Mouse (Mus musculus) stomach, embryonic 14.5 days (tissue): ENCODE data around the gene Prrc2b. TPM values are rescaled to one million over a fixed set of nuclear protein-coding genes. Genes with fewer than 3 reads are reported as not detected.
A peak's percentile ranks its signal among the peaks of the same experiment; 100 is the strongest.

ENCODE experiments used
- ATAC-seq: fragments of 200-750 bp; cut with Nextera tagmentation; 2 replicates; pipeline ENCODE4 v1.8.0; 2017; ENCODE audit warnings: low read depth, moderate TSS enrichment; ENCODE audit not compliant: insufficient number of reproducible peaks, insufficient read depth, low FRiP score
- H3K27ac ChIP-seq: fragments of 300-500 bp; sonication (generic); 2 replicates; pipeline ENCODE4 v1.5.1; 2014; ENCODE audit warnings: mild to moderate bottlenecking, low read length, moderate library complexity, mixed read lengths
- H3K27me3 ChIP-seq: fragments of 300-500 bp; sonication (generic); 2 replicates; pipeline ENCODE4 v1.6.1; 2014; ENCODE audit warnings: low read length, control low read depth, mixed read lengths; ENCODE audit not compliant: control insufficient read depth, insufficient read depth
- H3K36me3 ChIP-seq: fragments of 300-500 bp; sonication (generic); 2 replicates; pipeline ENCODE4 v1.6.1; 2014; ENCODE audit warnings: mild to moderate bottlenecking, control low read depth, low read length, moderate library complexity, mixed read lengths; ENCODE audit not compliant: control insufficient read depth, insufficient read depth
- H3K4me1 ChIP-seq: fragments of 300-500 bp; sonication (generic); 2 replicates; pipeline ENCODE4 v1.6.1; 2014; ENCODE audit warnings: low read length, control low read depth, mixed read lengths; ENCODE audit not compliant: control insufficient read depth, insufficient read depth
- H3K4me2 ChIP-seq: fragments of 300-500 bp; sonication (generic); replicated peaks from 2 replicates; pipeline ENCODE4 v1.6.1; 2014; ENCODE audit warnings: low read depth, low read length, control low read depth
- H3K4me3 ChIP-seq: fragments of 300-500 bp; sonication (generic); 2 replicates; pipeline ENCODE4 v1.5.1; 2014; ENCODE audit warnings: low read depth, low read length, control low read depth
- H3K9ac ChIP-seq: fragments of 300-500 bp; sonication (generic); replicated peaks from 2 replicates; pipeline ENCODE4 v1.6.1; 2014; ENCODE audit warnings: low read depth, mild to moderate bottlenecking, control low read depth, low read length, moderate library complexity, mixed read lengths
- H3K9me3 ChIP-seq: fragments of 300-500 bp; sonication (generic); 2 replicates; pipeline ENCODE4 v1.6.1; 2016; ENCODE audit warnings: low read depth, low read length, control low read depth; ENCODE audit not compliant: control insufficient read depth
- WGBS: fragments of 180-500 bp; shearing (Covaris S2); extraction: QIAGEN DNeasy Blood & Tissue Kit; methylation state at CpG from one replicate; pipeline ENCODE4 v1.1.7; 2014; 5-methylcytosine and 5-hydroxymethylcytosine counted together
- polyA plus RNA-seq: library from polyadenylated mRNA; unstranded; fragments of >200 nt; fragmentation: Nextera tagmentation; extraction: Ambion mirVana; gene quantifications from 2 replicates; pipeline ENCODE4 v1.2.1, GENCODE M21; 2014

Prrc2b gene
- polyA plus RNA-seq, 1 experiment from 2014 or later, result 59.8 TPM

DNA sequence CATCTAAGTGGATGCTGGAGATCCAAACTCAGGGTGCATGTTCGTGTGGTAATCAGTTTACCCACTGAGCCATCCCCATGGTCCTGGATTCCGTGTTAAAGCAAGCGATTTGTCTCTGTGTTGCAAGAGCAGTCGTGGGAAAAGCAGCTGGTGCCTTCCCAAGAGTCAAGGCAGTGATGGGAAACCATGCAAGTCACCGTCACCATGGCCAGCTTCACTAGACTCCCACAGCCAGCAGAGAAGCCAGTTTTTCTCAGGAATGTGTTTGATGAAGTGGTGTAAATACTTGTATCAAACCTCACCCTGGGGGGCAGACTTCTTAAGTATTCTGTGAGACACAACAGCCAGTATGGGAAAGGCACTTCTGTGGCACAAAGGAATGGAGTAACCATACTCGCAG lies 8.5 kb upstream of the Prrc2b start:
- H3K4me1 ChIP-seq, result peaks cover 2% of the 10 kb centered on the region; the same call in 1 of the 2 replicates
- no peaks in the 10 kb centered on the region for H3K27me3 ChIP-seq
- no peak overlapping the region for H3K4me3 ChIP-seq
- no peak overlapping the region for H3K9ac ChIP-seq
- no peak overlapping the region for H3K27ac ChIP-seq
- no peaks in the 10 kb centered on the region for H3K9me3 ChIP-seq
- 57% methylated on average over 6 of the region's 6 CpGs for WGBS
- ATAC-seq, result no peak
- no peaks in the 10 kb centered on the region for H3K36me3 ChIP-seq
- H3K4me2 ChIP-seq, result no peak overlapping the region

GRCm38 (mm10) chr2:32144633-32145032 lies 6.2 kb upstream of the Prrc2b start:
- Histone ChIP-seq H3K4me2 (no peak overlapping the region), H3K4me3 (no peak overlapping the region), H3K27me3 (no peaks in the 10 kb centered on the region), H3K9me3 (no peaks in the 10 kb centered on the region), H3K36me3 (no peaks in the 10 kb centered on the region), H3K9ac (no peak overlapping the region), H3K4me1 (no peaks in the 10 kb centered on the region), H3K27ac (no peak overlapping the region)
- WGBS, result 79% methylated on average over 5 of the region's 5 CpGs
- no peak for ATAC-seq

DNA sequence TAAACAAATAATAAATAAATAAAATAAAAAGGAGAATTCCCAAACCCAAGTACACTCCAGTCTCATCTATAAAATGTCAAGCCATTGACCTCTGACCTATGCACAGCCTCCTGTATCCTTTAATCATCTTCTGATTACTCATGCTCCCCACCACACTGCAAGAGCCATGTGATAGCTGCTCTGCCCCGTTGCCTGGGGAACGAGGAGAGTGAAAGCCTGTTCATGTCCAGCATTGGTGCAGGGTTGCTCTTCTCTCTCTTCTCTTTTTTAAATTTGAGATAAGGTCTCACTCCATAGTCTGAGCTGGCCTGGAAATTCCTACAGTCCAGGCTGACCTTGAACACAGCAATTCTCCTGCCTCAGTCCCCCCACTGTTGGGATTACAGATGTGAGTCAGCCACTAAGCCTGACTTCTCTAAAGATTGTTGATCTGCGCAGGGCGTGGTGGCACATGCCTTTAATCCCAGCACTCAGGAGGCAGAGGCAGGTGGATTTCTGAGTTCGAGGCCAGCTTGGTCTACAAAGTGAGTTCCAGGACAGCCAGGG lies 4.2 kb upstream of the Prrc2b start:
- 72% methylated on average over 5 of the region's 5 CpGs for WGBS
- Histone ChIP-seq H3K9me3 (no peaks in the 10 kb centered on the region), H3K27me3 (no peaks in the 10 kb centered on the region), H3K4me2 (no peak overlapping the region), H3K9ac (no peak overlapping the region), H3K4me1 (no peaks in the 10 kb centered on the region), H3K27ac (no peak overlapping the region), H3K36me3 (no peaks in the 10 kb centered on the region), H3K4me3 (no peak overlapping the region)
- ATAC-seq, result no peak

- H3K9ac ChIP-seq, result peak overlapping the region; percentile 100; the same call in 1 of the 2 replicates
- peak overlapping the region; percentile 78 for H3K27ac ChIP-seq
- H3K9me3 ChIP-seq, result no peaks in the 10 kb centered on the region
- H3K27me3 ChIP-seq, result no peaks in the 10 kb centered on the region
- ATAC-seq, result no peak
- H3K4me2 ChIP-seq, result peak overlapping the region; percentile 93
- 31% methylated on average over 1 of the region's 1 CpGs for WGBS
- no peaks in the 10 kb centered on the region for H3K36me3 ChIP-seq
- H3K4me1 ChIP-seq, result peaks cover 27% of the 10 kb centered on the region
- H3K4me3 ChIP-seq, result peak overlapping the region; percentile 75; the same call in 1 of the 2 replicates
These were observed 747 bp upstream of the Prrc2b start for GRCm38 (mm10) chr2:32150135-32150534.

GRCm38 (mm10) chr2:32150562-32150923 lies 339 bp upstream of the Prrc2b start:
- Histone ChIP-seq H3K36me3 (no peaks in the 10 kb centered on the region), H3K9me3 (no peaks in the 10 kb centered on the region), H3K4me3 (peak overlapping the region; percentile 75), H3K4me2 (peak overlapping the region; percentile 93), H3K4me1 (peaks cover 31% of the 10 kb centered on the region), H3K27me3 (no peaks in the 10 kb centered on the region), H3K27ac (peak overlapping the region; percentile 78), H3K9ac (peak overlapping the region; percentile 100; the same call in 1 of the 2 replicates)
- 7% methylated on average over 7 of the region's 7 CpGs for WGBS
- ATAC-seq, result no peak; the same call in 1 of the 2 replicates

DNA sequence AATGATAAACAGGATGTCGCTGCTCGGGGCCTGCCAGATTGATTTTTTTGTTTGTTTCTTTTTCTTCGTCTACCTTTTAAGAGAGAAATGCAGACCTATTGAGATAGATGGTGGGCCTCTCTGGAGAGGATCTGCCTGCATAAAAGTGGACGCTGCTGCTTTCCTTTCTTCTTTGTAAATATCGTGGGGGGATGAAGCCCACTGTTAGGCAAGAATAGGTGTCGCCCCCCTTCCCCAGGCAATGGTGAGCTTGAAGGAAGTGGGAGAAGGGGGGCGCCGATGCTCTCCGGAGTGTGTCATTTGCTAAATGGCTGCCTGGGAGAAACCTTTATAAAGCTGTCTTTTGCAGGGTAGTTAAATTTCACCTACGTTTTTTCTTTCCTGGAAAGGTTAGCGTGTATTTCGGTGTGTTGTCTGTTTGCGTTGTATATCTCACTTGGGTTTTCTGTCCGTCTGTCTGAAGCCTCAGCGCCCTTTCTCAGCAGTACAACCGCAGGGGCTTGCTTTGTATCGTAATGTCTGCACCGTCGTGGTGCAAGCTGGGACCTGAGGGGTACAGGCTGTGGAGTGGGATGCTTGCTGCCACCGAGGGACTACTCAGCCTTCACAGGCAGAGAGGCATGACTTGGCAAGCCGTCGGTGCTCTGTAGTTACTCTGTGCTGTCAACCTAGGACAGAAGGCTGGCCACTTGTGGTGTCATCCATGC lies 931 bp downstream of the Prrc2b start:
- ATAC-seq, result no peak
- peak overlapping the region; percentile 75 for H3K4me3 ChIP-seq
- 0% methylated on average over 22 of the region's 22 CpGs for WGBS
- H3K4me1 ChIP-seq, result peaks cover 44% of the 10 kb centered on the region
- H3K9me3 ChIP-seq, result no peaks in the 10 kb centered on the region
- peak overlapping the region; percentile 93 for H3K4me2 ChIP-seq
- peak overlapping the region; percentile 99 for H3K27ac ChIP-seq
- peak overlapping the region; percentile 100 for H3K9ac ChIP-seq
- H3K27me3 ChIP-seq, result no peaks in the 10 kb centered on the region
- no peaks in the 10 kb centered on the region for H3K36me3 ChIP-seq

DNA sequence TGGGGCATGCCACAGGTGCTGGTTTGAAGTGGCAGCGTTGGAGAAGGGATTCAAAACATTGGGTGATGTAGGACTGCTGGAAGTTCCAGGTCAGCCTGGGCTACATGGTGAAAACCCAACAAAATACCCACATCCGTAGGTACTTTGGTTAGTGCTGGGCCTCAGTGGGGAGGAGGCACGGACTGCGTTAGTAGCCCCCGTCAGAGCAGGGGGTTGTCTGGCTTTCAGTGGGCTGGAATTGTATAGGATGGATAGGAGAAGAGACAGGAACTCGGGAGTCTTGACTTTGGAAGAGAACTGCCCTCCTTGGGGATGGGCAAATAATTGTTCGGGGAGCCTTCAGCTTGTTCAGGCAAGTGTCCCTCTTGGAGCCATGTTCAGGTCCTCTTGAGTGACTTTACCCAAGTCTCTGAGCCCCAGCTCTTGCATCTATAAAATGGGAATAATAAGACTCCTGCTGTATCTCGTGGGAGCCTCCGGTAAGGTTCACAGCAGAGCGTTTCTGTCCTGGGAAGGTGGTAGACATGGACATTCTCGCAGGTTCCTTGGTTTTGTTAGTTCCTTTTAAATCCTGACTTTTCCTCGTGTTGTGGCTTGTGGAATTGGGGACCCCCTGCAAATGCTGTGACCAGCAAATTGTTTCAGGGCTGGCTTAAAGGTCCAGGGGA lies 1.6 kb downstream of the Prrc2b start:
- no peaks in the 10 kb centered on the region for H3K36me3 ChIP-seq
- WGBS, result 14% methylated on average over 12 of the region's 12 CpGs
- H3K9me3 ChIP-seq, result no peaks in the 10 kb centered on the region
- H3K27me3 ChIP-seq, result no peaks in the 10 kb centered on the region
- peak overlapping the region; percentile 99 for H3K27ac ChIP-seq
- H3K4me3 ChIP-seq, result peak overlapping the region; percentile 75
- ATAC-seq, result no peak
- H3K4me2 ChIP-seq, result peak overlapping the region; percentile 93
- H3K4me1 ChIP-seq, result peaks cover 51% of the 10 kb centered on the region
- H3K9ac ChIP-seq, result peak overlapping the region; percentile 100

GRCm38 (mm10) chr2:32153041-32153790 lies 2.3 kb downstream of the Prrc2b start:
- no peak for ATAC-seq
- no peaks in the 10 kb centered on the region for H3K27me3 ChIP-seq
- H3K4me3 ChIP-seq, result peak overlapping the region; percentile 75
- 5% methylated on average over 13 of the region's 13 CpGs for WGBS
- peak overlapping the region; percentile 99 for H3K27ac ChIP-seq
- peak overlapping the region; percentile 100 for H3K9ac ChIP-seq
- no peaks in the 10 kb centered on the region for H3K9me3 ChIP-seq
- peak overlapping the region; percentile 93 for H3K4me2 ChIP-seq
- H3K4me1 ChIP-seq, result peaks cover 56% of the 10 kb centered on the region
- no peaks in the 10 kb centered on the region for H3K36me3 ChIP-seq
